8 mouse cellular contexts compared by ENCODE assay signal in genomic region chr2:120563235-120563990, GRCm38 (mm10). TPM values are rescaled to one million over a fixed set of nuclear protein-coding genes. Genes with fewer than 3 reads are reported as not detected.
DNase-seq lines count a peak whose midpoint lies in the region; ATAC-seq and TF ChIP-seq lines count a peak whose summit lies in the region.

Gene Zfp106, minus strand, starts transcription at chr2:120563843.

- intact Hi-C loops in heart, adult 2 months (cut with DNase I): loop anchor here (2.0 kb wide), 1 partner anchor 45 kb away; the partner anchor contains the start of genes Haus2 and Lrrc57

- H3K27ac ChIP-seq in embryonic facial prominence, embryonic 14.5 days (replicated peaks; ENCODE audit: low read depth, low read length): peak within 1 kb of the TSS; percentile 75
- H3K27ac ChIP-seq in heart, adult 2 months: peak within 1 kb of the TSS; percentile 93
- peak within 1 kb of the TSS; percentile 66; the same call in 1 of the 2 replicates for H3K27ac ChIP-seq in limb, embryonic 14.5 days (replicated peaks; ENCODE audit: low read depth, low read length)
- peak within 1 kb of the TSS; percentile 73 for H3K27ac ChIP-seq in midbrain, postnatal 0 days (ENCODE audit: low read depth, low read length)

- peaks cover 7% of the 10 kb centered on the region for H3K79me2 ChIP-seq in heart, adult 2 months (replicated peaks; ENCODE audit: control insufficient read depth, insufficient read depth, low read length)

- H3K4me1 ChIP-seq in embryonic facial prominence, embryonic 14.5 days (ENCODE audit: control insufficient read depth, insufficient read depth, low read length): 0 out of 2 replicates have a peak, but pooled peaks cover 8% of the 10 kb centered on the region
- H3K4me1 ChIP-seq in heart, adult 2 months (ENCODE audit: control insufficient read depth, insufficient read depth, low read length): peaks cover 2% of the 10 kb centered on the region
- H3K4me1 ChIP-seq in limb, embryonic 14.5 days (ENCODE audit: control insufficient read depth, insufficient read depth, low read length): peaks cover 7% of the 10 kb centered on the region
- H3K4me1 ChIP-seq in midbrain, postnatal 0 days (ENCODE audit: insufficient read depth, low read length): no peaks in the 10 kb centered on the region; the same call in 1 of the 2 replicates

- peak; percentile 80 for TF ChIP-seq EP300 in heart, adult 2 months (IDR thresholded peaks at IDR 0.05; ENCODE audit: insufficient read depth, low read depth, low read length)

- DNase-seq in 3T3-L1 (ENCODE audit: low read depth, low spot score): peak; percentile 93
- DNase-seq in adrenal gland, postnatal 4 days (ENCODE audit: low spot score in 2 of 2): peak; percentile 63 to 74
- DNase-seq in embryonic facial prominence, embryonic 14.5 days (ENCODE audit: low spot score): peak; percentile 95
- DNase-seq in heart, adult 2 months: peak; percentile 90 to 91
- peak; percentile 93 for DNase-seq in kidney, adult 9 months
- DNase-seq in limb, embryonic 14.5 days (ENCODE audit: low spot score): peak; percentile 93
- DNase-seq in midbrain, postnatal 0 days (ENCODE audit: low spot score): peak; percentile 94
- peak; percentile 74 to 83 for DNase-seq in spleen, postnatal 14 days (ENCODE audit: low spot score in 2 of 2)

- peak within 1 kb of the TSS; percentile 79 for H3K4me2 ChIP-seq in embryonic facial prominence, embryonic 14.5 days (ENCODE audit: low read depth, low read length)
- H3K4me2 ChIP-seq in limb, embryonic 14.5 days (replicated peaks; ENCODE audit: low read depth, low read length, severe bottlenecking): peak within 1 kb of the TSS; percentile 68
- H3K4me2 ChIP-seq in midbrain, postnatal 0 days (ENCODE audit: low read depth, low read length, poor library complexity, severe bottlenecking): peak within 1 kb of the TSS; percentile 53

- TF ChIP-seq CTCF in heart, adult 2 months (IDR thresholded peaks at IDR 0.05): no peak
- TF ChIP-seq CTCF in midbrain, postnatal 0 days (IDR thresholded peaks at IDR 0.05): no peak

- H3K9me3 ChIP-seq in embryonic facial prominence, embryonic 14.5 days (ENCODE audit: control insufficient read depth, low read length): no peaks in the 10 kb centered on the region
- no peaks in the 10 kb centered on the region for H3K9me3 ChIP-seq in limb, embryonic 14.5 days (ENCODE audit: control insufficient read depth, low read length)
- H3K9me3 ChIP-seq in midbrain, postnatal 0 days (ENCODE audit: low read length): no peaks in the 10 kb centered on the region

- no peaks in the 10 kb centered on the region for H3K27me3 ChIP-seq in embryonic facial prominence, embryonic 14.5 days (replicated peaks; ENCODE audit: control insufficient read depth, insufficient read depth, low read length)
- H3K27me3 ChIP-seq in heart, adult 2 months (ENCODE audit: control insufficient read depth, insufficient read depth, low read length): no peaks in the 10 kb centered on the region
- no peaks in the 10 kb centered on the region for H3K27me3 ChIP-seq in limb, embryonic 14.5 days (ENCODE audit: control insufficient read depth, insufficient read depth, low read length)
- H3K27me3 ChIP-seq in midbrain, postnatal 0 days (ENCODE audit: insufficient read depth, low read length): no peaks in the 10 kb centered on the region

- peak; percentile 70; the same call in 1 of the 2 replicates for TF ChIP-seq POLR2A in heart, adult 2 months (IDR thresholded peaks at IDR 0.05; ENCODE audit: insufficient read depth, low read depth, low read length)
- peak; percentile 60; the same call in 1 of the 2 replicates for TF ChIP-seq POLR2A in limb, embryonic 14.5 days (IDR thresholded peaks at IDR 0.05; ENCODE audit: borderline replicate concordance, extremely low read depth, insufficient read depth, insufficient read length)

- WGBS in embryonic facial prominence, embryonic 14.5 days: under 1% methylated on average over 49 of the region's 50 CpGs
- WGBS in heart, adult 2 months: under 1% methylated on average over 50 of the region's 50 CpGs
- WGBS in limb, embryonic 14.5 days: under 1% methylated on average over 44 of the region's 50 CpGs
- WGBS in midbrain, postnatal 0 days: under 1% methylated on average over 43 of the region's 50 CpGs

- H3K36me3 ChIP-seq in embryonic facial prominence, embryonic 14.5 days (ENCODE audit: control insufficient read depth, insufficient read depth, low read length): peaks cover 6% of the 10 kb centered on the region; the same call in 1 of the 2 replicates
- peaks cover 6% of the 10 kb centered on the region for H3K36me3 ChIP-seq in heart, adult 2 months (ENCODE audit: control insufficient read depth, insufficient read depth, low read length)
- no peaks in the 10 kb centered on the region for H3K36me3 ChIP-seq in limb, embryonic 14.5 days (ENCODE audit: control insufficient read depth, insufficient read depth, low read length)
- no peaks in the 10 kb centered on the region for H3K36me3 ChIP-seq in midbrain, postnatal 0 days (ENCODE audit: insufficient read depth, low read length)

- peak; percentile 90 for ATAC-seq in embryonic facial prominence, embryonic 14.5 days (ENCODE audit: low read depth)
- peak; percentile 82 for ATAC-seq in limb, embryonic 14.5 days (ENCODE audit: low FRiP score, low read depth)
- peak; percentile 88 for ATAC-seq in midbrain, postnatal 0 days (ENCODE audit: low FRiP score)

- H3K4me3 ChIP-seq in embryonic facial prominence, embryonic 14.5 days (ENCODE audit: low read depth, low read length): peak within 1 kb of the TSS; percentile 96
- peak within 1 kb of the TSS; percentile 100 for H3K4me3 ChIP-seq in heart, adult 2 months
- H3K4me3 ChIP-seq in limb, embryonic 14.5 days (replicated peaks; ENCODE audit: low read length): peak within 1 kb of the TSS; percentile 83
- H3K4me3 ChIP-seq in midbrain, postnatal 0 days (ENCODE audit: low read depth, low read length): peak within 1 kb of the TSS; percentile 96

- peak within 1 kb of the TSS; percentile 95 for H3K9ac ChIP-seq in embryonic facial prominence, embryonic 14.5 days (ENCODE audit: low read depth, low read length)
- peak within 1 kb of the TSS; percentile 85 for H3K9ac ChIP-seq in heart, adult 2 months (ENCODE audit: low read depth, low read length)
- H3K9ac ChIP-seq in limb, embryonic 14.5 days (ENCODE audit: low read depth, low read length, severe bottlenecking): peak within 1 kb of the TSS; percentile 93
- H3K9ac ChIP-seq in midbrain, postnatal 0 days (replicated peaks; ENCODE audit: low read length, poor library complexity, severe bottlenecking): peak within 1 kb of the TSS; percentile 94

RNA-seq across cellular contexts. Expression of gene Zfp106, which starts in this region (rescaled TPM):
- total RNA-seq in adrenal gland, postnatal 4 days (2021): 100 to 1,000 TPM; 104 TPM
- polyA plus RNA-seq in embryonic facial prominence, embryonic 14.5 days (2014; fragmentation: Nextera tagmentation; extraction: Ambion mirVana): 65.4 and 70.5 TPM in 2 replicates
- total RNA-seq in heart, adult 2 months (2021): 100 to 1,000 TPM; 443 to 527 TPM
- polyA plus RNA-seq in heart, adult 2 months (2012; rRNA removed): 174 and 320 TPM in 2 replicates
- polyA plus RNA-seq in limb, embryonic 14.5 days (2012; rRNA removed): 58.0 and 61.9 TPM in 2 replicates
- polyA plus RNA-seq in limb, embryonic 14.5 days (2014; fragmentation: Nextera tagmentation; extraction: Ambion mirVana): 60.7 and 61.1 TPM in 2 replicates
- total RNA-seq in midbrain, postnatal 0 days (2014; rRNA removed): 59.8 and 62.3 TPM in 2 replicates
- polyA plus RNA-seq in midbrain, postnatal 0 days (2015; fragmentation: Nextera tagmentation; extraction: Ambion mirVana): 35.5 and 39.8 TPM in 2 replicates

Comparison
In these comparisons a context has a peak if more than half of its experiments do, and no peak if none do; other contexts are left out.
1. Peak in every context shown above with its lines: DNase-seq, ATAC-seq, H3K4me3 ChIP-seq and H3K27ac ChIP-seq.